Mouse (Mus musculus) embryonic facial prominence, embryonic 14.5 days (tissue): ENCODE measurements around the gene Ppm1j. TPM values are rescaled to one million over a fixed set of nuclear protein-coding genes. Genes with fewer than 3 reads are reported as not detected.
A peak's percentile ranks its signal among the peaks of the same experiment; 100 is the strongest.

Source experiments
- ATAC-seq: fragments of 200-750 bp; cut with Nextera tagmentation; 2 replicates; pipeline ENCODE4 v1.8.0; 2017; ENCODE audit warnings: low read depth, moderate number of reproducible peaks, moderate TSS enrichment
- DNase-seq: peaks from one replicate; pipeline ENCODE4 v3.0.0-alpha.2; 2015; ENCODE audit warnings: low spot score
- H3K27ac ChIP-seq: fragments of 300-500 bp; sonication (generic); replicated peaks from 2 replicates; pipeline ENCODE4 v1.5.1; 2014; ENCODE audit warnings: low read depth, mild to moderate bottlenecking, low read length, moderate library complexity
- H3K27me3 ChIP-seq: fragments of 300-500 bp; sonication (generic); replicated peaks from 2 replicates; pipeline ENCODE4 v1.6.1; 2014; ENCODE audit warnings: low read length; ENCODE audit not compliant: control insufficient read depth, insufficient read depth
- H3K36me3 ChIP-seq: fragments of 300-500 bp; sonication (generic); 2 replicates; pipeline ENCODE4 v1.6.1; 2014; ENCODE audit warnings: low read length, mixed read lengths; ENCODE audit not compliant: control insufficient read depth, insufficient read depth
- H3K4me1 ChIP-seq: fragments of 300-500 bp; sonication (generic); 2 replicates; pipeline ENCODE4 v1.6.1; 2014; ENCODE audit warnings: antibody characterized with exemption, low read length; ENCODE audit not compliant: control insufficient read depth, insufficient read depth
- H3K4me2 ChIP-seq: fragments of 300-500 bp; sonication (generic); 2 replicates; pipeline ENCODE4 v1.6.1; 2014; ENCODE audit warnings: low read depth, mild to moderate bottlenecking, low read length, moderate library complexity, mixed read lengths
- H3K4me3 ChIP-seq: fragments of 300-500 bp; sonication (generic); 2 replicates; pipeline ENCODE4 v1.5.1; 2014; ENCODE audit warnings: low read depth, mild to moderate bottlenecking, low read length
- H3K9ac ChIP-seq: fragments of 300-500 bp; sonication (generic); 2 replicates; pipeline ENCODE4 v1.6.1; 2014; ENCODE audit warnings: low read depth, mild to moderate bottlenecking, low read length, moderate library complexity, mixed read lengths
- H3K9me3 ChIP-seq: fragments of 300-500 bp; sonication (generic); 2 replicates; pipeline ENCODE4 v1.6.1; 2016; ENCODE audit warnings: low read length; ENCODE audit not compliant: control insufficient read depth
- WGBS: fragments of 180-500 bp; shearing (Covaris S2); extraction: QIAGEN DNeasy Blood & Tissue Kit; methylation state at CpG from one replicate; pipeline ENCODE4 v1.1.7; 2014; 5-methylcytosine and 5-hydroxymethylcytosine counted together
- polyA plus RNA-seq: library from polyadenylated mRNA; unstranded; fragments of >200 nt; fragmentation: Nextera tagmentation; extraction: Ambion mirVana; gene quantifications from 2 replicates; pipeline ENCODE4 v1.2.1, GENCODE M21; 2014

The Ppm1j gene
- polyA plus RNA-seq, 1 experiment from 2014 or later = 3.4 TPM

DNA sequence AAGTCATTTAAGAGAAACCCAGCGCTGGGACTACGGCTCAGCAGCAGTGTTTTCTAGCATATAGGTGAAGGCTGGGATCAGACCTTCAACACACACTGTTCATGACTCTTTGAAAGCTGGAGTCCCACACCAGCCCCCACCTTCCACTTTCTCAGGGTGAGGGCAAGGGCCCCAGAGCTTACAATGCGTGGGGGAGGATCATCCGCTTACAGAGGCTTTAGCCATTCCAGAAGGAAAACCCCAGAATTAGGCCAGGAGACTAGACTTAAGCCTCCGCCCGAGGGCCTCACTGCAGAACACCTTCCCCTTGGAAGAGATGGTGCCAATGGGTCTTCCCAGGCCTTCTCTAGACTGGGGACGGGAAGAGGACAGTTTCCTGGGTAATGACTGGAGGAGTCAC is 7.6 kb upstream of the Ppm1j start:
- ATAC-seq (no peak), DNase-seq (no peak)
- H3K36me3 ChIP-seq = no peaks in the 10 kb centered on the region
- H3K9ac ChIP-seq = no peak overlapping the region
- peaks cover 26% of the 10 kb centered on the region for H3K27me3 ChIP-seq
- no peaks in the 10 kb centered on the region for H3K9me3 ChIP-seq
- WGBS = 74% methylated on average over 7 of the region's 7 CpGs
- no peak overlapping the region for H3K4me3 ChIP-seq
- no peak overlapping the region for H3K27ac ChIP-seq
- peaks cover 8% of the 10 kb centered on the region; the same call in 1 of the 2 replicates for H3K4me1 ChIP-seq
- no peak overlapping the region for H3K4me2 ChIP-seq

DNA sequence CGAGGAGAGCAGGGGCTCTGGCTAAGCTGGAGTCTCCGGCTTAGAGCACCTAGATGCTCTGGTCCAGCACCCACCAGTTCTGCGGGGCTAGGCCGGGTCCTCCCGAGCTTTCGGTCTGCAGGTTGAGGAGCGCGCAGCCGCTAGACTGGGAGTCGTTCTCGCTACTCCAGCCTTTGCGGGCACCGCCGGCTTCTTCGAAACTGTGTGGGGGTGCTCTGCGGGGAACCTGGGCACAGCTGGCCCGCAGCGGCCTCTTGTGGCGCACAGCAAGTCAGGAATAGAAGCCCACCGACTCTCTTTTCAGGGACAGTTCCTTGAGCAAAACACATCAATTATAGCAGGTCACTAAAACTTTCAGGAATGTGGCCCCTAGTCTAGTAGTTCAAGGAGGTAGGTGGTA is 3.5 kb upstream of the Ppm1j start:
- H3K4me2 ChIP-seq = peak overlapping the region; percentile 67
- peak; percentile 77 for DNase-seq
- no peak overlapping the region for H3K27ac ChIP-seq
- no peaks in the 10 kb centered on the region for H3K36me3 ChIP-seq
- H3K4me1 ChIP-seq = peaks cover 18% of the 10 kb centered on the region; the same call in 1 of the 2 replicates
- peak overlapping the region; percentile 50; the same call in 1 of the 2 replicates for H3K9ac ChIP-seq
- peaks cover 66% of the 10 kb centered on the region for H3K27me3 ChIP-seq
- no peaks in the 10 kb centered on the region for H3K9me3 ChIP-seq
- ATAC-seq = no peak
- WGBS = 1% methylated on average over 20 of the region's 20 CpGs
- H3K4me3 ChIP-seq = peak overlapping the region; percentile 40

- H3K36me3 ChIP-seq = no peaks in the 10 kb centered on the region
- peaks cover 18% of the 10 kb centered on the region; the same call in 1 of the 2 replicates for H3K4me1 ChIP-seq
- peak; percentile 82 for DNase-seq
- peaks cover 82% of the 10 kb centered on the region for H3K27me3 ChIP-seq
- ATAC-seq = no peak
- H3K27ac ChIP-seq = no peak overlapping the region
- no peak overlapping the region for H3K4me3 ChIP-seq
- WGBS = under 1% methylated on average over 7 of the region's 7 CpGs
- H3K4me2 ChIP-seq = 0 out of 2 replicates have a peak overlapping the region, but pooled peaks have one; percentile 99
- H3K9ac ChIP-seq = no peak overlapping the region
- H3K9me3 ChIP-seq = no peaks in the 10 kb centered on the region
These were observed 907 bp upstream of the Ppm1j start for GRCm38 (mm10) chr3:104779949-104780348.

DNA sequence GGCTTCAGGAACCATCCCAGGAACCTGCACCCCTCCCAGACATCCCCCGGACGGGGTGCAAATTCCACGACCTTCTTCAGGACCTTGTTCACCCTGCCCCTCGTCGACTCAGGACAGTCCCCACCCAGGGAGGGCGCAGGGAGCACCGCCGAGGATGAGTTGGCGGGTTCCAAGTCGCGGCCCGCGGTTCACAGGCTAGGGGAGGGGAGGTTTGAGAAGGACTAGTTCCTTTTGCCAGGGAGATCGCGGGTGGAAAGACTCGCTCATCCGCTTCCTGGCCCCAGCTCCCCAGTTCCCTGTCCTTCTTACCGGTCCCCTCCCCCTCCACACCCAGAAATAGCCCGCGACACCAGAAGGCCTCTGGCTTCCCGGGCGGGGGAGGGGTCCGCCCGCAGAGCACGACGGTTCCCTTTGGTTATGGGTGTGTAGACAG is 631 bp downstream of the Ppm1j start, which contains the start of gene Fam19a3:
TSS of gene Fam19a3 (minus strand) at position 370 of the 433 bp plus-strand sequence.
- under 1% methylated on average over 25 of the region's 26 CpGs for WGBS
- Histone ChIP-seq H3K27ac (no peak within 1 kb of the TSS), H3K36me3 (no peaks in the 10 kb centered on the region), H3K9ac (peak within 1 kb of the TSS; percentile 61), H3K4me2 (peak within 1 kb of the TSS; percentile 99), H3K27me3 (peaks cover 73% of the 10 kb centered on the region), H3K4me1 (peaks cover 18% of the 10 kb centered on the region; the same call in 1 of the 2 replicates), H3K4me3 (peak within 1 kb of the TSS; percentile 52), H3K9me3 (no peaks in the 10 kb centered on the region)
- DNase-seq = no peak
- ATAC-seq = no peak

- Histone ChIP-seq H3K27ac (no peak overlapping the region), H3K9me3 (no peaks in the 10 kb centered on the region), H3K36me3 (no peaks in the 10 kb centered on the region), H3K4me2 (peak overlapping the region; percentile 99), H3K9ac (0 out of 2 replicates have a peak overlapping the region, but pooled peaks have one; percentile 20), H3K4me3 (peak overlapping the region; percentile 52), H3K27me3 (peaks cover 68% of the 10 kb centered on the region), H3K4me1 (peaks cover 18% of the 10 kb centered on the region; the same call in 1 of the 2 replicates)
- no peak for ATAC-seq
- 17% methylated on average over 12 of the region's 12 CpGs for WGBS
- DNase-seq = peak; percentile 45
These were observed 1.3 kb downstream of the Ppm1j start for GRCm38 (mm10) chr3:104782061-104782681.

- no peak overlapping the region for H3K4me3 ChIP-seq
- ATAC-seq (no peak), DNase-seq (no peak)
- H3K36me3 ChIP-seq = no peaks in the 10 kb centered on the region
- no peaks in the 10 kb centered on the region for H3K9me3 ChIP-seq
- H3K4me1 ChIP-seq = peaks cover 14% of the 10 kb centered on the region; the same call in 1 of the 2 replicates
- WGBS = 54% methylated on average over 12 of the region's 14 CpGs
- no peak overlapping the region for H3K27ac ChIP-seq
- H3K9ac ChIP-seq = no peak overlapping the region
- H3K27me3 ChIP-seq = peaks cover 49% of the 10 kb centered on the region
- no peak overlapping the region for H3K4me2 ChIP-seq
These were observed 3.2 kb downstream of the Ppm1j start for GRCm38 (mm10) chr3:104783971-104784500.

DNA sequence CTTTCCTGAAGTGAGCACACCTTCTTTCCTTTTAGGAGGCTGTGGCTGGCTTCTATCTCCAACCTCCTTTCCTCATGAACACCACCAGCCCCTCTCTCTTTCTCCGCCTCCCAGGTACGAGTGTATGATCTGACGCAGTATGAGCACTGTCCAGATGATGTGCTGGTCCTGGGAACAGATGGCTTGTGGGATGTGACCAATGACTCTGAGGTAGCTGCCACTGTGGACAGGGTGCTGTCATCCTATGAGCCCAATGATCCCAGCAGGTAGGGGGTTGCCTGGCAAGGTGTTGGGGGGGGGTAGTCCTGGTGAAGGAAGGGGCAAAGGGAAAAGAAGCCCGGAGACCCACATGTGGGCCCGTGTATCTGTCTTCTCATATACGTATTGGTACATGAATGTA is 4.4 kb downstream of the Ppm1j start:
- Histone ChIP-seq H3K4me1 (peaks cover 17% of the 10 kb centered on the region), H3K27ac (no peak overlapping the region), H3K4me2 (no peak overlapping the region), H3K36me3 (no peaks in the 10 kb centered on the region), H3K4me3 (no peak overlapping the region), H3K9me3 (no peaks in the 10 kb centered on the region), H3K27me3 (peaks cover 37% of the 10 kb centered on the region), H3K9ac (no peak overlapping the region)
- no peak for ATAC-seq
- WGBS = 88% methylated on average over 6 of the region's 6 CpGs
- DNase-seq = no peak

DNA sequence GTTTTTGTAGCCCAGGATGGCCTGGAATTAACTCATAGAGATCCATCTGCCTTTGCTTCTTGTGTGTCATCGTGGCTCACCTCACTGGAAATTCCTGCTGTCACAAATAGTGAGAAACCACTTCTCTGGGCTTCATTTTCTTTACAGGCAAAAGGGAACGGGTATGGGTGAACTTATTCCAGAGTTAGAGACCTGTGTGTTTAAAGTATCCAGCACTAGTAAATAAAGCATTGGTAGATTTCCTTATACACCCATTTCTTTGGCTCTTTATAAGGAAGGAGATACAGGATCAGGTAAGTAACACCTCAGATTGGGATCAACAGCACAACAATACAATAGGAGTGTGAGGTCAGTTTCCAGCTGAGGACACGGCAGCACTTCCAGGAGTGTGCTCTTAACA is 7.2 kb downstream of the Ppm1j start, which contains the start of gene Rhoc:
TSS of gene Rhoc (plus strand) at position 301 of the 400 bp plus-strand sequence.
- Histone ChIP-seq H3K27ac (peak within 1 kb of the TSS; percentile 82), H3K4me3 (peak within 1 kb of the TSS; percentile 47), H3K9me3 (no peaks in the 10 kb centered on the region), H3K9ac (peak within 1 kb of the TSS; percentile 71), H3K4me1 (peaks cover 27% of the 10 kb centered on the region), H3K27me3 (peaks cover 9% of the 10 kb centered on the region), H3K4me2 (peak within 1 kb of the TSS; percentile 89), H3K36me3 (peaks cover 15% of the 10 kb centered on the region)
- DNase-seq (no peak), ATAC-seq (no peak)
- WGBS = 31% methylated on average over 3 of the region's 3 CpGs
